Mouse (Mus musculus): ENCODE data around the gene Nynrin.

DNA sequence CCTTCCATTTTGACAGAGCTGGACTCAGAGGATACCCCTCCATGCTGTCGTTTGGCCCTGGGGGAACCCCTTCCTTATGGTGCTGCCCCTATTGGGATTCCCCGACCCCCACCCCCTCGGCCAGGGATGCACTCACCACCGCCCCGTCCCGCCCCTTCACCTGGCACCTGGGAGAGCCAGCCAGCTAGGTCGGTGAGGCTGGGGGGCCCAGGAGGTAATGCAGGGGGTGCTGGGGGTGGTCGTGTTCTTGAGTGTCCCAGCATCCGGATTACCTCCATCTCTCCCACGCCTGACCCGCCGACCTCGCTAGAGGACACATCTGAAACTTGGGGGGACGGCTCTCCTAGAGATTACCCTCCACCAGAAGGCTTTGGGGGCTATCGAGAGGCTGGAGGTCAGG lies 27.7 kb upstream of the Nynrin start:
- TF ChIP-seq POLR2A (IDR thresholded peaks at IDR 0.05; ENCODE audit: control insufficient read depth, extremely low read depth, insufficient read depth, low read length, poor library complexity) = no peak
- no peak for TF ChIP-seq CTCF (IDR thresholded peaks at IDR 0.05; ENCODE audit: borderline replicate concordance, control insufficient read depth, extremely low read depth, insufficient read depth, low read length, poor library complexity)
